Mouse (Mus musculus): ENCODE data around the gene Ap3d1.

Ap3d1 gene

GRCm38 (mm10) chr10:80742180-80742978 lies at the start of gene Ap3d1:
Gene Ap3d1, minus strand, starts transcription at chr10:80742264.
- DNase-seq (ENCODE audit: low read depth, low spot score) = peak; percentile 95

GRCm38 (mm10) chr10:80791476-80792174 lies 49.6 kb upstream of the Ap3d1 start:
- no peak for DNase-seq (ENCODE audit: low read depth, low spot score)

- no peak for DNase-seq (ENCODE audit: low read depth, low spot score)
These were observed 48.8 kb upstream of the Ap3d1 start for GRCm38 (mm10) chr10:80790761-80791404.

- DNase-seq (ENCODE audit: low read depth, low spot score) = no peak
These were observed 45.5 kb upstream of the Ap3d1 start for GRCm38 (mm10) chr10:80787517-80787916.

- no peak for DNase-seq (ENCODE audit: low read depth, low spot score)
These were observed 43.9 kb upstream of the Ap3d1 start for GRCm38 (mm10) chr10:80785963-80786362.

- DNase-seq (ENCODE audit: low read depth, low spot score) = no peak
These were observed 42.8 kb upstream of the Ap3d1 start for GRCm38 (mm10) chr10:80784871-80785270.

- no peak for DNase-seq (ENCODE audit: low read depth, low spot score)
These were observed 42.2 kb upstream of the Ap3d1 start for GRCm38 (mm10) chr10:80784302-80784701.

GRCm38 (mm10) chr10:80779565-80779964 lies 37.5 kb upstream of the Ap3d1 start:
- no peak for DNase-seq (ENCODE audit: low read depth, low spot score)

GRCm38 (mm10) chr10:80777123-80777522 lies 35.1 kb upstream of the Ap3d1 start:
- DNase-seq (ENCODE audit: low read depth, low spot score) = no peak

- DNase-seq (ENCODE audit: low read depth, low spot score) = no peak
These were observed 34.4 kb upstream of the Ap3d1 start for GRCm38 (mm10) chr10:80776358-80776869.

- no peak for DNase-seq (ENCODE audit: low read depth, low spot score)
These were observed 33.7 kb upstream of the Ap3d1 start for GRCm38 (mm10) chr10:80775731-80776130.

GRCm38 (mm10) chr10:80774981-80775380 lies 32.9 kb upstream of the Ap3d1 start:
- DNase-seq (ENCODE audit: low read depth, low spot score) = no peak

GRCm38 (mm10) chr10:80774549-80774948 lies 32.5 kb upstream of the Ap3d1 start:
- peak; percentile 45 for DNase-seq (ENCODE audit: low read depth, low spot score)

GRCm38 (mm10) chr10:80773816-80774215 lies 31.8 kb upstream of the Ap3d1 start:
- no peak for DNase-seq (ENCODE audit: low read depth, low spot score)

- no peak for DNase-seq (ENCODE audit: low read depth, low spot score)
These were observed 26.3 kb upstream of the Ap3d1 start for GRCm38 (mm10) chr10:80768365-80768764.

- no peak for DNase-seq (ENCODE audit: low read depth, low spot score)
These were observed 24.2 kb upstream of the Ap3d1 start for GRCm38 (mm10) chr10:80766161-80766815.

GRCm38 (mm10) chr10:80765746-80766145 lies 23.7 kb upstream of the Ap3d1 start:
- no peak for DNase-seq (ENCODE audit: low read depth, low spot score)

- DNase-seq (ENCODE audit: low read depth, low spot score) = no peak
These were observed 21.4 kb upstream of the Ap3d1 start for GRCm38 (mm10) chr10:80763502-80763901.

GRCm38 (mm10) chr10:80761821-80762220 lies 19.8 kb upstream of the Ap3d1 start:
- no peak for DNase-seq (ENCODE audit: low read depth, low spot score)

- no peak for DNase-seq (ENCODE audit: low read depth, low spot score)
These were observed 18.8 kb upstream of the Ap3d1 start for GRCm38 (mm10) chr10:80760596-80761524.

GRCm38 (mm10) chr10:80758651-80759050 lies 16.6 kb upstream of the Ap3d1 start:
- no peak for DNase-seq (ENCODE audit: low read depth, low spot score)
